Mouse (Mus musculus): ENCODE results near the gene Tbrg1. TPM values are rescaled to one million over a fixed set of nuclear protein-coding genes. Genes with fewer than 3 reads are reported as not detected.
A peak's percentile ranks its signal among the peaks of the same experiment; 100 is the strongest.

Gene Tbrg1
- total RNA-seq (2021): 10 to 100 TPM; 52.4 to 63.4 TPM

GRCm38 (mm10) chr9:37656931-37657481, at the start of gene Tbrg1:
Gene Tbrg1 (minus strand): TSS chr9:37657312.
- intact Hi-C loops (cut with DNase I): no loop called here

GRCm38 (mm10) chr9:37689970-37690686, 33.0 kb upstream of the Tbrg1 start:
- intact Hi-C loops (cut with DNase I): loop anchor here (2.0 kb wide), 1 partner anchor 243 kb away; no protein-coding TSS in a partner anchor
- no peak for DNase-seq (ENCODE audit: low spot score in 2 of 2)

More at GRCm38 (mm10) chr9:37656931-37657481, at the start of gene Tbrg1:
- peak; percentile 85 to 86 for DNase-seq (ENCODE audit: low spot score in 2 of 2)

DNA sequence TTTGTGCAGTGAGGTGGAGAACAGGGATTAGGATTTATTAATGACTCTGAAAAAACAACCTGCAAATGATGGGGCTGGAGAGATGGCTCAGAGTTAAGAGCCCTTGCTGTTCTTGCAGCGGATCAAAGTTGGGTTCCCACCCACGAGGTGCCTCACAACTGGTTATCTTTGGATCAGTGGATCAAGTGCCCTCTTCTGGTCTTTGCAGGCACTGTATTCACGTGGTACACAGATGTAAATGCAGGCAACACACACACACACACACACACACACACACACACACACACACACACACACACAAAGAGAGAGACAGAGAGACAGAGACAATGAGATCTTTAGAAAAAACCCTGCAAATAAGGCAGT, 30.8 kb upstream of the Tbrg1 start:
- intact Hi-C loops (cut with DNase I): no loop called here
- DNase-seq (ENCODE audit: low spot score in 2 of 2): no peak

GRCm38 (mm10) chr9:37687288-37687940, 30.3 kb upstream of the Tbrg1 start:
- no peak for DNase-seq (ENCODE audit: low spot score in 2 of 2)
- intact Hi-C loops (cut with DNase I): no loop called here

DNA sequence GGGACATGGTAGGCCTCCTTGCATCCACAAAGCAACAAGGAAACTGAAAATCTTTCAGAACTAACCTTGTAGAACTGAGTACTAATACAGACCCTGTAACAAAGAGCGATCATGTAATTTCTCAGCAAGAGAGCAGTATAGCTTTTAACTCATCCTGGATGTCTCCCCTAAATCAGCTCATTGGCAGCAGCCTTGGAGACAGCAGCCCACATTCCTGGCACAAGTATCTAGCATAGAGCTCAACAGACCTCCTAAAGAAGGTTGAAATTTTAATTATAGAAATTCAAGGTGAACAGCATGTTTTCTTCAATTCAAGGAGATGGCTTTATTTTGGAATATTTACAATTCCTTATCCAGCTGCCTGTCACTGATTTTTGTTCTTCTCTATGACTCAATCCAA, 24.0 kb upstream of the Tbrg1 start:
- DNase-seq (ENCODE audit: low spot score in 2 of 2): peak in 1 of 2 experiments; percentile 31
- intact Hi-C loops (cut with DNase I): no loop called here

- peak; percentile 44 to 60 for DNase-seq (ENCODE audit: low spot score in 2 of 2)
Observed at GRCm38 (mm10) chr9:37675287-37675686, 18.2 kb upstream of the Tbrg1 start.

GRCm38 (mm10) chr9:37670261-37670660, 13.1 kb upstream of the Tbrg1 start:
- DNase-seq (ENCODE audit: low spot score in 2 of 2): no peak
- intact Hi-C loops (cut with DNase I): loop anchor here (10.0 kb wide), 1 partner anchor 145 kb away; no protein-coding TSS in a partner anchor

More at GRCm38 (mm10) chr9:37675287-37675686, 18.2 kb upstream of the Tbrg1 start:
- intact Hi-C loops (cut with DNase I): loop anchor here (10.0 kb wide), 1 partner anchor 140 kb away; no protein-coding TSS in a partner anchor

- intact Hi-C loops (cut with DNase I): loop anchor here (10.0 kb wide), 1 partner anchor 145 kb away; no protein-coding TSS in a partner anchor
- no peak for DNase-seq (ENCODE audit: low spot score in 2 of 2)
Observed at GRCm38 (mm10) chr9:37669678-37670077, 12.6 kb upstream of the Tbrg1 start.

- DNase-seq (ENCODE audit: low spot score in 2 of 2): no peak
- intact Hi-C loops (cut with DNase I): no loop called here
Observed at GRCm38 (mm10) chr9:37669115-37669514, 12.0 kb upstream of the Tbrg1 start, which contains the start of gene Panx3. Gene Panx3 (minus strand): TSS chr9:37669235.

GRCm38 (mm10) chr9:37666045-37666444, 8.9 kb upstream of the Tbrg1 start:
- DNase-seq (ENCODE audit: low spot score in 2 of 2): no peak
- intact Hi-C loops (cut with DNase I): no loop called here

- intact Hi-C loops (cut with DNase I): no loop called here
- DNase-seq (ENCODE audit: low spot score in 2 of 2): no peak
Observed at GRCm38 (mm10) chr9:37664604-37665003, 7.5 kb upstream of the Tbrg1 start.

- DNase-seq (ENCODE audit: low spot score in 2 of 2): no peak
- intact Hi-C loops (cut with DNase I): no loop called here
Observed at GRCm38 (mm10) chr9:37663210-37663609, 6.1 kb upstream of the Tbrg1 start.

DNA sequence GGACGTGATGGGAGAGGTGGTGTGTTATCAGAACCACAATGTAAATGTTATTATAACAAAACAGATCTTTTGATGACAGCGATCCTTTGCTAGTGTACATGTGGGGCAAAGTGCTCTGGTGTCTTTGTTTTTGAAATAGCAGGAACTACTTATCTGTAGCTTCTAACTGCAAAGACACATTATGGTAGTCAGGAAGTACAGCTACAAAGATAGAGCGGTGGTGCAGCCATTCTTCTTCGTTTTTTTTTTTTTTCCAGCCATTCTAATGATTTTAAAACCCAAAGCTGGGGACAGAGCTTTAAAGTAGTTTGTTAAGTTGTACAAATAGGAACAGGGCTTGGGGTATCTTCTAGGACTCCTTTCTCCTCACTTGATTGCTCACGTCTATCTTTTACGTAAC, 2.3 kb upstream of the Tbrg1 start:
- intact Hi-C loops (cut with DNase I): no loop called here
- no peak for DNase-seq (ENCODE audit: low spot score in 2 of 2)

DNA sequence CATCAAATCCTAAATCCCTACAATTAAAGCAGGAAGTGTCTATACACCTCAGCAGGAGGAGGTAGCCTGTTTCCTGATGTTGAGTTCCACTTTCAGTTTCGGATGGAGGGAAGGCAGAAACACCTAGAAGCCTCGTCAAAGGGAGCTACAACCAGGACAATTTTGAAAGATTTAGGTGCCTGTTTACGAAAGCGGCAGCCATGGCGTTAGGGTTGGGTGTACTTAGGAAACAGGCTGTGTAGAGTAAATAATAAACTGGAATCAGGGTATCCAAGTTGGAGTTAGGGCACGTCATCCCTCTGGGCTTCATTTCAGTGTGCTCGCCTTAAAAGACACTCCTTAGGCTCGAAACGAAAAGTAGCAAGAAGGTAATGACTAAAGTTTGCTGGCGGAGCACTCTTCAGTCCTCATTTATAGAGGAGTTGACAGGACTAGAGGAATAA, 652 bp downstream of the Tbrg1 start:
- no peak for DNase-seq (ENCODE audit: low spot score in 2 of 2)
- intact Hi-C loops (cut with DNase I): no loop called here

- intact Hi-C loops (cut with DNase I): no loop called here
- no peak for DNase-seq (ENCODE audit: low spot score in 2 of 2)
Observed at GRCm38 (mm10) chr9:37655961-37656360, 1.2 kb downstream of the Tbrg1 start.

GRCm38 (mm10) chr9:37653836-37654235, 3.3 kb downstream of the Tbrg1 start:
- intact Hi-C loops (cut with DNase I): no loop called here
- DNase-seq (ENCODE audit: low spot score in 2 of 2): no peak

- DNase-seq (ENCODE audit: low spot score in 2 of 2): no peak
- intact Hi-C loops (cut with DNase I): no loop called here
Observed at GRCm38 (mm10) chr9:37650639-37651038, 6.5 kb downstream of the Tbrg1 start.

DNA sequence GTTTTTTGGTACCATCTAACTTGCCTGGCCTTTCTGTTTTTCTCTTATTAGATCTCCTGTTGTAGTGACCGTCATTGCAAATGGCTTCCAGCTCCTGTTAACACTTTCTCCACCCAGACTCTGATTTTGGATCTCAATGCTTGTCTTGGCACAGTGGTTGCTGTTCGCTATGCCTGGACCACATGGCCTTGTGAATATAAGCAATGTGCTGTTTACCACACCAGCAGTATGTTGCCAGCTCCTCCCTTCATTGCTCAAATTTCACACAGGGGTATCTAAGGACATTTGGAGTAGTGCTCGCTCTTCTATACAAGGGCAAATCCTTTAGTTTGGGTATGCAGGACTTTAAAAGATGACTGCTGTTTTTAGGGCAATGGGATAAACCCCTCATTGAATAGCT, 10.9 kb downstream of the Tbrg1 start:
- intact Hi-C loops (cut with DNase I): no loop called here
- no peak for DNase-seq (ENCODE audit: low spot score in 2 of 2)

DNA sequence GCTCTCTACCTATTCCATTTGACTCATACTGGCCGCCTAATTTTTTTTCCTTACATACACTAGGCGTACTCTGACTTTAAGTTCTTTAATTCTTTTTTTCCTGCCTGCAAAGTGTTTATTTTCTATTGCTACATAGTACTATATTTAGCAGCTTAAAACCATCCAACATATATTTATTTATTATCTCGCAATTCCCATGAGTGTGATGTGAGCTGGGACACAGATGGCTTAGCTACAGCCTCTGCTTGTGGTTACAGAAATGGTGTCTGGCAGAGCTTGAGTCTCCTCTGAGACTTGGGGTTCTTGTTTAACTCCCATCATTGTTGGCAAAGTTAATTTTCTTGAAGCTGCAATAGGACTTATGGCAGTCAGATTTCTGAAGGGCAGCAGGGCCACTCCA, 18.4 kb downstream of the Tbrg1 start:
- intact Hi-C loops (cut with DNase I): no loop called here
- no peak for DNase-seq (ENCODE audit: low spot score in 2 of 2)

GRCm38 (mm10) chr9:37636800-37637542, 20.1 kb downstream of the Tbrg1 start:
- DNase-seq (ENCODE audit: low spot score in 2 of 2): no peak
- intact Hi-C loops (cut with DNase I): no loop called here
